Mouse (Mus musculus) embryonic fibroblast, embryonic 13.5 days (primary cell): Measurements from ENCODE around the gene Evi5l. TPM values are rescaled to one million over a fixed set of nuclear protein-coding genes. Genes with fewer than 3 reads are reported as not detected.

Experiments
- H3K27ac ChIP-seq: 2 replicates; pipeline ENCODE4 v1.5.1; 2012; ENCODE audit warnings: low read length, control low read depth, inconsistent platforms; ENCODE audit not compliant: insufficient read depth
- H3K4me1 ChIP-seq: 2 replicates; pipeline ENCODE4 v1.6.1; 2011; ENCODE audit warnings: low read length; ENCODE audit not compliant: control insufficient read depth, insufficient read depth
- H3K4me3 ChIP-seq: 2 replicates; pipeline ENCODE4 v1.5.1; 2011; ENCODE audit warnings: mild to moderate bottlenecking, control low read depth, low read length; ENCODE audit not compliant: insufficient read depth
- CTCF ChIP-seq: IDR thresholded peaks from 2 replicates; pipeline ENCODE4 v1.5.1; 2011; ENCODE audit warnings: mild to moderate bottlenecking, control low read depth, low read length, moderate library complexity, borderline replicate concordance; ENCODE audit not compliant: insufficient read depth
- POLR2A ChIP-seq: IDR thresholded peaks from 2 replicates; pipeline ENCODE4 v1.6.1; 2011; ENCODE audit warnings: low read depth, mild to moderate bottlenecking, control low read depth, low read length, moderate library complexity
- polyA plus RNA-seq: library from polyadenylated mRNA; stranded (reverse); fragments of >200 nt; gene quantifications from 2 replicates; pipeline ENCODE4 v1.2.4, GENCODE M21; 2011; ENCODE audit warnings: low read depth; ENCODE audit not compliant: missing spikeins, insufficient read length

Gene Evi5l
- polyA plus RNA-seq, 1 experiment: 30.3 TPM

DNA sequence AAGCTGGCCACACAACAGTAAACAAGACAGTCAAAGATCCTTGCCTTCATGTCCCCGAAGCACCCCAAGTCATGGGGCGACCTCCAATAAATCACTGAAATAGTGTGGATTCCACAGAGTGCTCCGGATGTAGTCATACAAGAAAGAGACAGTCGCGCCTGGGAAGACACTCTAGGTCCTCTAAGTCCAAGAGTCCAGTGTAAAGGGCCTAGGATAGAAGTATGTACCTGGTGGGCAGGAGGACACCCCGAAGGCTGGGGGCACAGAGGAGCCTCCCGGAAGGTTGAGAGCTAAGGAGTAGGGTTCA lies 27.2 kb downstream of the Evi5l start:
- H3K4me1 ChIP-seq: no peaks in the 10 kb centered on the region
- TF ChIP-seq POLR2A (no peak), CTCF (no peak)
- no peak overlapping the region for H3K4me3 ChIP-seq
- no peak overlapping the region for H3K27ac ChIP-seq

DNA sequence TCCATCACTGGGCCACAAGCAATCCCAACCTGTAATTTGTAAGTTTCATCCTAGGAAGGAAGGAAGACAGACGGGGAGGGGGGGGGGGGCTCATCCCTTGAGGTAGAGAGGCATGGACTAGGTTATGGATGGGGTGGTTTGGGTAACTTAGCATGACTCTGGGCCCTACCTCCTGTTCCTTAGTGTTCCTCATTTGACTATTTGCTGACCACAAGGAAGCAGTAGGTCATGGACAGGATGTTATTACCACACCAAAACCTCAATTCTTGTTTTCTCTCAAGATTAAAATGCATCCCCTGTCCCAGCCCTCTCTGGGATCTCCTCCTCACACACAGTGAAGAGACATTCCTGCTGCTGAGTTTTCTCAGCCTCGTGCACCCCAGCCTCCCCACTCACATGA lies 35.0 kb downstream of the Evi5l start:
- Histone ChIP-seq H3K27ac (no peak overlapping the region), H3K4me3 (no peak overlapping the region), H3K4me1 (no peaks in the 10 kb centered on the region)
- no peak for TF ChIP-seq CTCF
- no peak for TF ChIP-seq POLR2A

DNA sequence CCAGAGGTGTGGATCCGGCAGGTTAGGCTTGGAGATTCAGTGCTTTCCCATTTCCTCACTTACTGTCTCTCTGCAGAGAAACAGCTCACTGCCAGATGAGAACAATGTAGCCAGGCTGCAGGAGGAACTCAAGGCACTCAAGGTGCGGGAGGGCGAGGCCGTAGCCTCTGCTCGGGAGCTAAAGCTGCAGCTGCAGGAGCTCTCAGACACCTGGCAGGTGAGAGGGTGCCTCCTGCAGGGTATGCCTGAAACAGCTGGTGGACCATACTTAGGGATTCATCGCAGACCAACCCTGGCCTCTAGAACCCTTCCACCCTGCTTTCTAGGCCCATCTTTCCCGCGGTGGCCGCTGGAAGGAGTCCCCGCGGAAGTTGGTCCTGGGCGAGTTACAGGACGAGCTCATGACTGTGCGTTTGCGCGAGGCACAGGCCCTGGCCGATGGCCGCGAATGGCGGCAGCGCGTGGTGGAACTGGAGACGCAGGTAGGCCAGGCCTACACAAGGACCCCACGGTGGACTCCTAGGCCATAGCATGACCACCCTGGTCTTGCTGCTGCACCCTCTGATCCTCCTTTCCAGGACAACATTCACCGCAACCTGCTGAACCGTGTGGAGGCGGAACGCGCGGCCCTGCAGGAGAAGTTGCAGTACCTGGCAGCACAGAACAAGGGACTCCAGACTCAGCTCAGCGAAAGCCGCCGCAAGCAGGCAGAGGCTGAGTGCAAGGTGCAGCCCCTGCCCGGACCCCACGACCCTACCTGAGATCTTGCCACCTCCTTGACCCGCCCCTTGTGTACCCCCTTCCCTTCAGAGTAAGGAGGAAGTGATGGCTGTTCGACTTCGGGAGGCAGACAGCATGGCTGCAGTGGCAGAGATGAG lies 39.1 kb downstream of the Evi5l start:
- Histone ChIP-seq H3K4me3 (no peak overlapping the region), H3K27ac (no peak overlapping the region), H3K4me1 (no peaks in the 10 kb centered on the region)
- TF ChIP-seq CTCF: no peak
- TF ChIP-seq POLR2A: no peak

DNA sequence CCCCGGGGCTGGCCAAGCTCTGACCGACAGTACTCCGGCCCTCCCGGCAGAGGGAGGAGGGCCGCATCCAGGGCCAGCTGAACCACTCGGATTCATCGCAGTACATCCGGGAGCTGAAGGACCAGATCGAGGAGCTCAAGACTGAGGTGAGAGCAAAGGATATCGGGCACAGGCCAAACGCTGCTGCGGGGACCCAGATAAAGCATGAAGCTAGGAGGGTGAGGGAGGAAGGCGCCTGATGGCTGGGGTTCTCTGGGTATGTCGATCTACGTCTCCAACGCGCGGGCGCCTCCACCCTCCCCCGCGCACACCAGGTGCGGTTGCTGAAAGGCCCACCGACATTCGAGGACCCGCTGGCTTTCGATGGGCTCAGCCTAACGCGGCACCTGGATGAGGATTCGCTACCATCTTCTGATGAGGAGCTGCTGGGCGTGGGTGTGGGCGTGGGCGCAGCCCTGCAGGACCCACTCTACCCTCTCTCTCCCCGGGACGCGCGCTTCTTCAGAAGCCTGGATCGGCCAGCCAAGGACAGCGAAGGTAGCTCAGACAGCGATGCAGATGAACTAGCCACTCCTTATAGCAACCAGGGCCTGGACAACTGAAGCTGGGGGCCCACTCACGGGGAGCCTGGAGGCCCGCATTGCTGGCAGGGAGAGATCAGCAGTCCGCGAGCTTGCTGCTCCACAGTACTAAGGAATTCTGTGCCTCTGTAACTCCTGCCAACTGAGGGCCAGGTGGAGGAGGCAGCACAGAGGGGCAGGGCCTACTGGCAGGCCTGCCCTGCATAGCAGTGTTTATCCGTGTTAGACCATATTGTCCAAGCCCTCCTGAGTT lies 40.0 kb downstream of the Evi5l start:
- TF ChIP-seq CTCF (no peak), POLR2A (no peak)
- no peak overlapping the region for H3K4me3 ChIP-seq
- no peaks in the 10 kb centered on the region for H3K4me1 ChIP-seq
- H3K27ac ChIP-seq: no peak overlapping the region

DNA sequence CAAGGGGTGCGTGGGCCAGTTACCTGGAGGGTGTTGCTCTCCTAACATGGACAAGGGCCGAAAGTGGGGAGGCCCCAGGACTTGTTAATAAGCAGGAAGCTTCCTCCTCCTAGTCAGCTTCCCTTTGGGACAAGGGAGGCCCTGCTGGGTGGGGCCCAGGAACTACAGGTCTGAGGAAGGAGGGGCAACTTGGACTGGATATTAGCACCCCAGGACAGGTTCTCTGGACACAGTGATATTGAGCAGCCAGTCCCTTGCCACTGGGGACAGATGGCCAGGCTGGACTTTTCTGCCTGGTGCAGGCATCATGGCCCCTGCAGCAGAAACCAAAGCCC lies 40.6 kb downstream of the Evi5l start:
- TF ChIP-seq POLR2A (no peak), CTCF (no peak)
- H3K4me3 ChIP-seq: no peak overlapping the region
- no peak overlapping the region for H3K27ac ChIP-seq
- no peaks in the 10 kb centered on the region for H3K4me1 ChIP-seq

DNA sequence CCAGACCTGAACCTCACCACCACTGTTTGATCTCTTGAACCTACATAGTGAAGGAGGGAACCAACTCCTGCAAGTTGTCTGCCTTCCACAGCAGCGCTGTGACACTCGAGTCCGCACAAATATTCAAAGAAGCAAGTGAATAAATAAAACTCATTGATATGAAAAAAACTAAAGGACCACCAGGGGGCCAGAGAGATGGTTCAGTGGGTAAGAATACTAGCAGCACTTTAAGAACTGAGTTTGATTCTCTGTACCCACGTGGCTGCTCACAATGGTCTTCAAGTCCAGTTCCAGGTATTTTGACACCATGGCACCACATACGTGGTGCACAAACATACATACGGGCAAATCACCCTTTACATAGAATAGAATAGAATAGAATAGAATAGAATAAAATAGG lies 44.7 kb downstream of the Evi5l start:
- TF ChIP-seq CTCF: no peak
- TF ChIP-seq POLR2A: no peak
- H3K27ac ChIP-seq: no peak overlapping the region
- H3K4me3 ChIP-seq: no peak overlapping the region
- no peaks in the 10 kb centered on the region for H3K4me1 ChIP-seq

DNA sequence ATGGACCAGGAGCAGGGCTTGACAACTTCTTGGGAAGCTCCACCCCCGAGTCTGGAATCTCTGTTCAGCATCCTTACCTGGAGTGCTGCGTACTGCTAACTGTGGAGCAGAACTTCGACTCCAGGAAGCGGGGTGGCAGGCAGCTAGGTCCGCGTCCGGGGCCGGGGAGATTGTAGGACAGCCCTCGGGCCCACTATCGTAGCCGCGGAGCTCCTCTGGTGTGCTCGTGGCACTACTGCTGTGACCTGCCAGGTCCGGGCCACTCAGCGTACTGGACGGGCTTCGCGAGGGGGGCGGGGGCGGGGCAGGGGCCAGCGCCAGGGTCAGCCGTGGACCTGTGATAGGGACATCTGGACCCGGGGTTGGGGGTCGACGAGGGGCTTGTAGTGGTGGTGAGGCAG lies 46.4 kb downstream of the Evi5l start:
- H3K27ac ChIP-seq: no peak overlapping the region
- H3K4me1 ChIP-seq: no peaks in the 10 kb centered on the region
- TF ChIP-seq POLR2A: no peak
- TF ChIP-seq CTCF: no peak
- no peak overlapping the region; the same call in 1 of the 2 replicates for H3K4me3 ChIP-seq

DNA sequence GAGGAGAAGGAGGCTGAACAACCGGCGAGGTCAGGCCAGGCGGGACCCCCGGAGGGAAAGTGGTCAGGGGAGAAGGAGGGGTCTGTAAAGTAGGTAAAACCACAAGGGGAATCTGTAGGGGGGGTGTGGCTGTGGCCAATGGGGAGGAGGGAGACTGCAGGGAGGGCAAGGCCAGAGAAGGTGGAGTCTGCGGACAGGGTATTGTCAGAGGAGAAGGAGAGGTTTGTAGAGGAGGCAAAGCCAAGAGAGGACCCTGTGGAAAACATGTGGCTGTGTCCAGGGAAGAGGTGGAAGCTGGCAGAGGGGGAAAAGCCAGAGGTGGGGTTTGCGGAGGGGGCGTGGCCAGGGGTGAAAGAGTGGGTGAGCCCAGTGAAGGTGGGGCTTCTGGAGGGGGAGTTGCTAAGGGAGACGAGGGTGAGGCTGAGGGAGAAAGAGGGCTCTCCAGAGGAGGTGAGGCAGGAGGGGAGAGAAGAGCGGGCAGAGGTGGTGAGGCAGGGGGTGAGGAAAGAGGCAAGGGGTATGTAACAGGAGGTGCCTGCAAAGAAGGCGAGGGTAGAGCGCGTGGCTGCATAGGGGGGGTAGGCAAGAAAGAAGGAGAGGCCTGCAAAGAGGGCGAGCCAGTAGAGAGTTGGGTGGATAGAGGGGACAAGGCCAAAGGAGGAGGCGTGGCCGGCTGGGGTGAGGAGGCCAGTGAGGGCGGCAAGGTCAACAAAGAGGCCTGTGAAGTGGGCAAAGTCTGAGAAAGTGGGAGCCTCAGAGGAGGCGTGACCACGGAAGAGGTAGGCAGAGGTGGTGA lies 47.0 kb downstream of the Evi5l start:
- H3K27ac ChIP-seq: no peak overlapping the region
- H3K4me3 ChIP-seq: no peak overlapping the region

DNA sequence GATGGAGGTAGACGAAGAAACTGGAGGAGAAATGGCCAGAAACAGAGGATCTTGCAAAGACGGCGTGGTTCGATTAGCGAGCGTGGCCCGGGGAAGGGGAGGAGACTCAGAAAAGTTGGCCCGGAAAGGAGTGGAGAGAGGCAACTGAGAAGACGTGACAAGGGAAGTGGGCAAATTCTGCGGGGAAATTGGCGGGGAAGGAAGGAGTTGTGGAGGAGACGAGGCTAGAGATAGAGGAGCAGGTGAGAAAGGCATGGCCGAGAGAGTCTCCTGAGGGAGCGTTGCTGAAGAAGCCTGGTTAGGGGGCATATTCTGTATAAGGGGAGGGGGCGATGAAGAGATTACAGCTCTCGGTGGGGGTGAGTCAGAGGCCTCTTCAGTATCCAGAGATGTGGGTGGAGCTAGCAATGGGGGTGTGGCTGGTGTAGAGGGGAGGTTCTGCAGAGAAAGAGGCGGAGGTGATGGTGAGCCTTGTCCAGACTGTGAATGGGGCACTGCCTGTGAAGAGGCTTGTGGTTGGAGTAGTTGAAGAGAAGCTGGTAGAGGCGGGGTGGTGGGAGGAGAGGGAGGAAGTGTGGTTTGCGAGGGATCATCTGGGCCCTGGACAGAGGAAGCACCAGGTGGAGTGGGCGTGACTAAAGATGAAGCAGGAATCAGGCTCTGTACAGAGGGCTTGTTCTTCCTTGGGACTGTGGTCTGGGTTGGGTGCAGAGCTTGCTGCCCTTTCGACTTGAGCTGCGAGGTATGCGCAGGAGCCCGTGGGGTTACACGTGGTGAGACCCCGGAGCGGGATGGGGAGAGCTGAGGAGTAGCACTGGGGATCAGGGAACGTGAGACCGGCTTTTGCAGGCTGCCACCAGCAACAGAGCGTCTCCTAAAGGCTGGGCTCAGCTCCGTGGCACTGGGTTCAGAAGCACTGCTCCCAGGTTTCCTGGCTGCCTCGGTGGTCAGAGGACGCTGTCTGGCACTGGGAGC lies 47.9 kb downstream of the Evi5l start:
- no peaks in the 10 kb centered on the region for H3K4me1 ChIP-seq
- TF ChIP-seq CTCF (no peak), POLR2A (no peak)
- H3K27ac ChIP-seq: no peak overlapping the region
- no peak overlapping the region for H3K4me3 ChIP-seq

More for the DNA sequence above, 47.0 kb downstream of the Evi5l start:
- H3K4me1 ChIP-seq: no peaks in the 10 kb centered on the region
- TF ChIP-seq CTCF (no peak), POLR2A (no peak)
